Mouse (Mus musculus): ENCODE results near the gene Ctnna2. TPM values are rescaled to one million over a fixed set of nuclear protein-coding genes. Genes with fewer than 3 reads are reported as not detected.

The Ctnna2 gene
- polyA plus RNA-seq, 1 experiment from 2014 or later, result 72.4 TPM

DNA sequence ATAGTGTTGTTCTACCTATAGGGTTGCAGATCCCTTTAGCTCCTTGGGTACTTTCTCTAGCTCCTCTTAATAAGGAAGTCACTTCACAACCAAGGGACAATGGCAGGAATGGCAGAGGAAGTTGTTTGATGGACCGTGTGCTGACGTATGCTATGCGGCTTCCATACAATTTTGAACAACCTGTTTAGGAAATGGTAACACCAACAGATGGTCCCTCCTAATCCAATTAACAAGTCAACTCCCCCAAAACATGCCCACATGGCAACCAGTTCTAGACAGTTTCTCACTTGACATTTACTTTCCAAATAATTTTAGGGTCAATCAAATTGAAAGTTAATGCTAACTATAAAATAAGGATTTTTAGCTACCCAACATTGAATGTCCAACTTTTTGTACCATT is 176.9 kb downstream of the Ctnna2 start:
- Histone ChIP-seq H3K27me3 (no peaks in the 10 kb centered on the region), H3K9me3 (no peaks in the 10 kb centered on the region), H3K4me2 (no peak overlapping the region), H3K4me3 (replicated peaks) (no peak overlapping the region), H3K9ac (no peak overlapping the region), H3K4me1 (no peaks in the 10 kb centered on the region), H3K27ac (no peak overlapping the region), H3K36me3 (replicated peaks) (no peaks in the 10 kb centered on the region)
- 84% methylated on average over 3 of the region's 3 CpGs for WGBS
- no peak for ATAC-seq (ENCODE audit: low FRiP score)

DNA sequence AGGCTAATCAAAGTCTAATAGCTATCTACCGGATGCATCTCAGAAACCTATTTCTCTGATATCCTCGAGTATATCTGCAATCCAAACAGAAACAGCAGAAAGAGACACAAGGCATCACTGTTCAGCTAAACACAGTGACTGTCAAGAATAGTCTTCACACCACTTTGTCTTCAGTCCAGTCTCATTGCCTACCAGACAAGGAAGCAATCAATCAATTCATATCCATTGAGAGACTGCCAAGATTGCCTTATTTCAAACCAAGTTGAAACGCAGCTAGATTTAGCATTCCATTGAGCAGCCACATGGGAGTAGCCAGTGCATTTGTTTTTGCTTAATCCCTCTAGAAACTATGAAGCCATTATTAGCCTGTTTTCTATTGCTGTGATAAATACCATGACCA is 196.2 kb downstream of the Ctnna2 start:
- WGBS, result 72% methylated on average over 3 of the region's 3 CpGs
- no peak for ATAC-seq (ENCODE audit: low FRiP score)
- no peak overlapping the region for H3K4me2 ChIP-seq

DNA sequence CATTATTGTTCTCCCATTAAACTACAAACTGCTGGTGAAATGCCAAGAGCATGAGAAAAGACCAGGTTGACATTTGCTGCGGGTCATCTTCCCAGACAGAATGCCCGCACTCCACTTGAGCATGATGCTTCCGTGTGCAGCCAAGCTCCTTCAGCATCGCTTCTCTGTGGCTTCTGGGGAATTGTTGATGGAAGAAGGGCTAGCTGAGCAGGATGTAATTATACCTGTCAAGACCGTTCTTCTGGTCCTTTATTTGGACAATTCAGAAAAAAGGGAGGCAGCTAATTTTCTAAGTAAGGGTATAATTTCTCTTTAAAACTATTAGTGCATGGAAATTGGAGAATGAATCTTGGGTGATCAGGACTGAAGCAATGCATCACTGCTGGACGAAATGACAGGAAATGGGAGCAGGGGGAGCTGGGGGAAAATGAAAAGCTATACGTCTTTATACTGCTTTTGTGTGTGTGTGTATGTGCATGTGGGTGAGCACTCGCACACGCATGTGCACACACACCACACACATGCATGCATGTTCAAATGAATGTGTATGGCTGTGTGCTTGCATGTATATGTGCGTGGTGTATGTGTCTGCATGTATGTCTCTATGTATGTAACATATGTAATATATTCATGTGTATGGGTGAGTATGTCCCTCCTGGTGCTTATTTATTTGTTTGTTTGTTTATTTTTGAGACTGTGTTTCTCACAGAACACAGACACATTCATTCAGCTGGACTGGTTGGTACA is 211.0 kb downstream of the Ctnna2 start:
- Histone ChIP-seq H3K9me3 (no peaks in the 10 kb centered on the region), H3K27me3 (no peaks in the 10 kb centered on the region), H3K36me3 (replicated peaks) (no peaks in the 10 kb centered on the region), H3K4me1 (no peaks in the 10 kb centered on the region), H3K4me3 (replicated peaks) (no peak overlapping the region), H3K27ac (no peak overlapping the region), H3K4me2 (no peak overlapping the region), H3K9ac (no peak overlapping the region)
- peak; percentile 61; the same call in 1 of the 2 replicates for ATAC-seq (ENCODE audit: low FRiP score)
- 83% methylated on average over 10 of the region's 10 CpGs for WGBS

More for the DNA sequence above, 196.2 kb downstream of the Ctnna2 start:
- no peaks in the 10 kb centered on the region for H3K27me3 ChIP-seq
- no peak overlapping the region for H3K9ac ChIP-seq
- no peaks in the 10 kb centered on the region for H3K9me3 ChIP-seq
- no peak overlapping the region for H3K27ac ChIP-seq
- H3K4me3 ChIP-seq (replicated peaks), result no peak overlapping the region
- no peaks in the 10 kb centered on the region for H3K36me3 ChIP-seq (replicated peaks)
- H3K4me1 ChIP-seq, result 0 out of 2 replicates have a peak, but pooled peaks cover 6% of the 10 kb centered on the region

DNA sequence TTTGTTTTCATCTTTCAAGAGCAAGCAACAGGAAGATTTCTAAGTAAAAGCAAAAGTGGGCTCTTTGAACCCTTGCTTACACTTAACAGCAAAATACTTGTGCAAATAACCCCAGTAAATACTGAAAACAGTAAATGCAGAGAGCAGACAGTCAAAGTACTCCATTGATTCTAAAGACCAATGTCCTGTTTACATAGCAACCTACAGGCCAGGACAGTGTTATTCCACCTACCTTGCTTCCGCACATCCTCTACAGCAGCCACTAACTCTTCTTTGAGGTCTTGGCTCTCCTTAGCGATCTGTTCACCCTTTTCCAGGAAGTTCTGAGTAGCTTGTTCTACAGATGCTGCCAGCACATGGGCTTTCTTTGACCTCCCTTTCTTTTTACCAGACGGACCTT is 221.3 kb downstream of the Ctnna2 start:
- Histone ChIP-seq H3K36me3 (replicated peaks) (no peaks in the 10 kb centered on the region), H3K4me3 (replicated peaks) (no peak overlapping the region), H3K4me1 (no peaks in the 10 kb centered on the region), H3K4me2 (no peak overlapping the region), H3K9me3 (no peaks in the 10 kb centered on the region), H3K27ac (no peak overlapping the region), H3K27me3 (no peaks in the 10 kb centered on the region), H3K9ac (no peak overlapping the region)
- WGBS, result 73% methylated on average over 3 of the region's 3 CpGs
- no peak for ATAC-seq (ENCODE audit: low FRiP score)

DNA sequence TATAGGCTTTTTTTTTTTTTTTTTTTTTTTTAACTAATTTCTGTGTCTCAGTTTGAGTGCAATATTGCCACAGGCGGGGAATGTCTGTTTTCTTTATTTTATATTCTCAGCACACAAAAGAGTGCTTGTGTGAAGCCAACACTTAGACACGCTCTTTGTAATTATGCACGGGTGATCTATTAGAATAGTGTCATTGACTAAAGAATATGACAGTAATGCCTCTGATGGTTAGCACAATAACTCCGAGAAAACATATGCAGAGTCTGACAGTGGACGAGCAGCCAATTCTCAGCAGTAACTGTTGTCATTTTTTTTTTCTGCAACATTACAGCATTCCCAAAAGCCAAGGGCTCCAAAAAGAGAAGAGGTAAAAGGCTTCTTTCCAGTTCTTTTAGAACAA is 234.1 kb downstream of the Ctnna2 start:
- no peak for ATAC-seq (ENCODE audit: low FRiP score)
- no peaks in the 10 kb centered on the region for H3K9me3 ChIP-seq
- H3K4me3 ChIP-seq (replicated peaks), result no peak overlapping the region
- H3K4me1 ChIP-seq, result peaks cover 14% of the 10 kb centered on the region
- H3K27me3 ChIP-seq, result no peaks in the 10 kb centered on the region
- no peak overlapping the region for H3K27ac ChIP-seq
- no peak overlapping the region for H3K4me2 ChIP-seq
- WGBS, result 30% methylated on average over 5 of the region's 5 CpGs
- H3K36me3 ChIP-seq (replicated peaks), result no peaks in the 10 kb centered on the region
- H3K9ac ChIP-seq, result no peak overlapping the region

DNA sequence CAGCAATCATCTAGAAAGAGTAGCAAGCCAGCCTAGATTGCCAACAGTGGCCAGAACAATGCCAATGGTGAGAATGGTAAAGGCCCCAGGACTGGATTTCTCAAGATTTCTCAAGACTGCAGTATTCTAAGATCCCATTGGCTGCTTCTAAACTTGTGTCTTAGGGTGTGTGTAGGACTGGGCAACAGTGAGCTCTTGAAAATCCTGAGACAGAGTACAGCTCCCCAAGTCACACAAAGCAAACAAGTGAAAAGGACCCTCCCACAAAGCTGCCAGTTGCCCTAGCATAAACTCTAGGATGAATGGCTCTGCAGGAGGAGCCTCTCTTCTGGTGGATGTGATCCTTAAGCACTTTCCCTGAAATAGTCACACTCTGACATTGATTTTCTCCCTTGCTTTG is 235.8 kb downstream of the Ctnna2 start:
- H3K36me3 ChIP-seq (replicated peaks), result no peaks in the 10 kb centered on the region
- no peak overlapping the region for H3K4me3 ChIP-seq (replicated peaks)
- H3K9me3 ChIP-seq, result no peaks in the 10 kb centered on the region
- ATAC-seq (ENCODE audit: low FRiP score), result no peak
- no peak overlapping the region for H3K27ac ChIP-seq
- peaks cover 14% of the 10 kb centered on the region for H3K4me1 ChIP-seq
- H3K4me2 ChIP-seq, result no peak overlapping the region
- no peaks in the 10 kb centered on the region for H3K27me3 ChIP-seq
- H3K9ac ChIP-seq, result no peak overlapping the region

DNA sequence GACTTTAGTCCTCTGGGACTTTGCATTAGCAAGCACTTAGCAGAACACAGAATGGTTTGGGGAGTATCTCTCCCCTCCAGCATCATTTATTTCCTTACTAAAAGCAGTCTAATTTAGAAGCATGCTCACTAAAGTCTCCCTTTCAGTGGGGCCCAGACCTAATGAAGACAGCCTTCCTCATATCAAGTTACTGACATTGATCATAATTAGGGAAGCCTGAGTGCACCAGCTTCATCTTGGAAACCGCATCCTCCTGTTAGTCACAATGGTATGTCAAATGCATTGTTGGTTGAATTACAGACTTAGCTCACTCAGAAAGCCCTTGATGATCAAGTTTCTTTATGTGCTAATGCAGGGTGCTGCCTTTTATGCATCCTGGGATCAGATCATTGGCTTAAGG is 236.5 kb downstream of the Ctnna2 start:
- ATAC-seq (ENCODE audit: low FRiP score), result no peak
- Histone ChIP-seq H3K4me1 (peaks cover 14% of the 10 kb centered on the region), H3K4me2 (no peak overlapping the region), H3K9ac (no peak overlapping the region), H3K36me3 (replicated peaks) (no peaks in the 10 kb centered on the region), H3K27ac (no peak overlapping the region), H3K9me3 (no peaks in the 10 kb centered on the region), H3K27me3 (no peaks in the 10 kb centered on the region), H3K4me3 (replicated peaks) (no peak overlapping the region)
- WGBS, result 9% methylated on average over 1 of the region's 1 CpGs

DNA sequence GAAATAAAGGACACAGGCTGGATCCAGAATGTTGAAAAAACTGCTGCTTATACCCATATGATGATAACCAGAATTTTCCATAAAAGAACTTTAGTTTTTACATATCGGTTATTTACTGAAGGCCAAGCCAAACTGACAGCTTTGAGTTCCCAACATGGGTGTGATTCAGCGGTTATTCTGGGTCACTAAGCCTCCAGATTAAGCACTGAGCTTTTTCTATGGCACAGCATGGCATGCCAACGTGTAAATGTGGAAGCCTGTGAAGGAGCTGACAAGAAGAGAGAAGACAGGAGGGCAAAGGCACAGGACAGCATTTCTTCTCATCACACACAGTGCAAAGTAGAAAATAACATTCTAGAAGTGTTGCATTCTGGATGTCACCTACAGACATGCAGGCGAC is 240.9 kb downstream of the Ctnna2 start:
- Histone ChIP-seq H3K4me3 (replicated peaks) (no peak overlapping the region), H3K4me2 (no peak overlapping the region), H3K27ac (no peak overlapping the region), H3K4me1 (peaks cover 6% of the 10 kb centered on the region), H3K9ac (no peak overlapping the region), H3K36me3 (replicated peaks) (no peaks in the 10 kb centered on the region), H3K27me3 (no peaks in the 10 kb centered on the region), H3K9me3 (no peaks in the 10 kb centered on the region)
- ATAC-seq (ENCODE audit: low FRiP score), result no peak
- WGBS, result 60% methylated on average over 4 of the region's 4 CpGs

DNA sequence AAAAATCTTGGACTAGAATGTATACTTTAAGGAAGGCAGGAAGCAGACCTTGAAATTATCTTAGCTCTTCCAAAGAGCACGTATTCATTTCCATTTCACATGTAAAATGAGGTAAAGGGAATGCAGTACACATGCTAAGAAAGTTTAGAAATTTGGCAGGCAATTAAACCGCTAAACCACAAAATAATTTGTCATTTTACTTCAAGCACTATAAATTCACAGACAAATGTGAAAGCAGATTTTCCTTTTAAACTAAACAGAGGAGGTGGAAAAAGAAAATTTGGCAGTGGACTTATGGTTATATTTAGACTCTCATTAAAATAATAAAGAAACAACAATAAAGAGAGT is 254.6 kb downstream of the Ctnna2 start:
- Histone ChIP-seq H3K27me3 (no peaks in the 10 kb centered on the region), H3K4me3 (replicated peaks) (no peak overlapping the region), H3K9me3 (no peaks in the 10 kb centered on the region), H3K4me1 (no peaks in the 10 kb centered on the region), H3K9ac (no peak overlapping the region), H3K4me2 (no peak overlapping the region), H3K27ac (no peak overlapping the region), H3K36me3 (replicated peaks) (no peaks in the 10 kb centered on the region)
- WGBS, result 86% methylated on average over 2 of the region's 2 CpGs
- ATAC-seq (ENCODE audit: low FRiP score), result no peak

DNA sequence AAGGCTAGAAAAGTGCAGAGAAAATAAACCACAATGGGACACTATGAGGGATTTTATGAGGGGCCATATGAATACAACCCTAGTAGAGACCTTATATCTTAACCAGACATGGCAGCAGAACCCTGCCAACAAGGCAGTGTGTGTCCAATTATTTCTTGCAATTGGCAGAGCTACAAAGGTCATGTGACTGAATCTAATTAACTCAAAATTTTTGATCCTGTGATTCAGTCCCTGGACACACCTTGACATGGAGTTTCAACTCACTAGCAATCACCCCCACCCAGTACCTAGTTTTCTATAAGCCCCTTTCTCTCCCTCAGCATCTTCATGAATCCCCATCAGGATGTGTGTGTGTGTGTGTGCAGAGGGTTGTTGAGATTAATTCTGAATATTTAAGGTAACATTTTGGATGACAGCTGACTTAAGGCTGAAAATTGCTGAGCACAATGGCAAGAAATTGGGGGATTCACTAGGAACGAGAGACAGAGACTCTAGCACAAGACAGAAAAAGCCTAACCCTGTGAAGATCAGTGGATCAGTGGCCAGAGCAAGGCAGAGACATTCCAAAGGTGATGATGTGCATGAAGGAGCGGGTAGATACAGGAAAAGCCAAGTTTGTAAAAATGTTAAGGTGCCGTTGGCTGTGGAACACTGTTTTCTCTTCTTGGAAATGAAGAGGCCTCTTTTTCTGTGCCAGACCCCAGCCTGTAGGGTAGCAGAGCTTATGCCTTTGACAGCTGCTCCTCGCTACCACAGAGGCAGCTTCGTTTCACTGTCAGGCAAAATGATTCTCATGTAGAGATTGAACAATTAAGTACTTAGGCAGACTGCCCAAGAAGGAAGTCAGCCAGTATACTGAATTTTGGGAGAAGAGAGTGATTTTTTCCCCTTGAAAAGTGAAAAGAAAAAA is 255.2 kb downstream of the Ctnna2 start:
- Histone ChIP-seq H3K9me3 (no peaks in the 10 kb centered on the region), H3K4me2 (no peak overlapping the region), H3K36me3 (replicated peaks) (no peaks in the 10 kb centered on the region), H3K4me1 (no peaks in the 10 kb centered on the region), H3K4me3 (replicated peaks) (no peak overlapping the region), H3K27ac (no peak overlapping the region), H3K9ac (no peak overlapping the region), H3K27me3 (no peaks in the 10 kb centered on the region)
- 74% methylated on average over 5 of the region's 5 CpGs for WGBS
- no peak for ATAC-seq (ENCODE audit: low FRiP score)

DNA sequence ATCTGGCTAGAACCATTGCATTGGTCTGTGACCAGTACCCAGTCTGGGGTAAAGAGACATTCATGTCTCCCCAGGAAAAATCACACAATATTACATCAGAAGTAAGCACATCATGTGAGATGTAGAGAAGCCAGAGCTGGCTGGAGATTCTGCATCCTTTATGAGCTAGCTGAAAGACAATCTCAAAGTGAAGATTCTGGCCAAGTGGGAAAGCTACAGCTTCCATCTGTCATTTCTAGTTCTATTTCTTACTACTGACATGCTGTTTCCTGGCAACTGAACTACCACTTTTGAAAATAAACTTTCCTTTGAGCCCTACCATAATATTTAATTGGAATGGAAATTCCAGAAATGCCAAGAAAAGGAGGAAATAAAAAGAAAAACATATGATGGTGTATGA is 285.4 kb downstream of the Ctnna2 start:
- no peaks in the 10 kb centered on the region for H3K27me3 ChIP-seq
- no peak overlapping the region for H3K9ac ChIP-seq
- H3K4me1 ChIP-seq, result no peaks in the 10 kb centered on the region
- no peak overlapping the region for H3K4me3 ChIP-seq (replicated peaks)
- H3K9me3 ChIP-seq, result no peaks in the 10 kb centered on the region
- H3K27ac ChIP-seq, result no peak overlapping the region
- H3K4me2 ChIP-seq, result no peak overlapping the region
- H3K36me3 ChIP-seq (replicated peaks), result no peaks in the 10 kb centered on the region
- no peak for ATAC-seq (ENCODE audit: low FRiP score)

DNA sequence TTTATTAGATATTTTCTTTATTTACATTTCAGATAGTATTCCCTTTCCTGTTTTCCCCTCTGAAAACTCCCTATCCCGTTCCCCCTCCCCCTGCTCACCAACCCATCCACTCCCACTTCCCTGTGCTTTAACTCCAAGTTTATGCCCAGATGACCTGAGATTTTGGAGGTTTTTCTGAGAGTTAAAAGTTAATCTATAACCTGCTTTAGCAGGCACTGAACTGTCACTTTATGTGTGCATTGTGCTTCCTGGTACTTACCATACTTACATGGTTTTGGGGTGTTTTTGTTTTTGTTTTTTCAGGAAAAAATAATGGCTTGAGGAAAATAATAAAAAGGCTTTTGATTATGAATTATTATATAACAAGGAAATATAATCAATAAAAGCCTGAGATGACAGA is 292.3 kb downstream of the Ctnna2 start:
- ATAC-seq (ENCODE audit: low FRiP score), result no peak
- Histone ChIP-seq H3K4me3 (replicated peaks) (no peak overlapping the region), H3K9ac (no peak overlapping the region), H3K27me3 (no peaks in the 10 kb centered on the region), H3K27ac (no peak overlapping the region), H3K4me2 (no peak overlapping the region), H3K9me3 (no peaks in the 10 kb centered on the region), H3K36me3 (replicated peaks) (no peaks in the 10 kb centered on the region), H3K4me1 (no peaks in the 10 kb centered on the region)
- 92% methylated on average over 1 of the region's 1 CpGs for WGBS

DNA sequence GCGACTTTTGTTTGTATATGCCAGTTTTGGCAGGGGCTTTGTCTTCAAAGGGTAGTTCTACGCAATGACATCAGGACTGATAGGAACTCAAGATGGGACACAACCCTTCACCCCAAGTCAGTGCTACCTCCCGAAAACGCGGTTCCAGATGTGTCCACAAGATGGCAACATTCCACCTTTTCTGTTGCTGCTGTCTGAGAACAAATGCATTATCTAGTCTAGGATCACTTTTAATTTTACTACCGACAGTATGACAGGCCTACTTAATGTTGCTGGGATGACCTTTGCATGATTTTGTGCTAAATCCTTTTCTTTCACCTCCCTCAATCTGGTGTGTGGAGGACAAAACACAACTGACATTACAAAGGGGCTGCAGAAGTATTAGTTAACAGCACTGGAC is 329.4 kb downstream of the Ctnna2 start:
- Histone ChIP-seq H3K9me3 (no peaks in the 10 kb centered on the region), H3K4me2 (no peak overlapping the region), H3K4me3 (replicated peaks) (no peak overlapping the region), H3K27ac (no peak overlapping the region), H3K4me1 (no peaks in the 10 kb centered on the region), H3K36me3 (replicated peaks) (no peaks in the 10 kb centered on the region), H3K9ac (no peak overlapping the region), H3K27me3 (no peaks in the 10 kb centered on the region)
- WGBS, result 16% methylated on average over 6 of the region's 6 CpGs
- peak; percentile 52 for ATAC-seq (ENCODE audit: low FRiP score)
